Mouse (Mus musculus) right cerebral cortex, postnatal 36 days (tissue): ENCODE results near the gene Grik4.

Experiments used
- DNase-seq, 2 experiments: peaks; one replicate each; pipeline ENCODE4 v3.0.0; 2022; ENCODE audit warnings: low spot score in 2 of 2, mixed read lengths in 1 of 2

The Grik4 gene

GRCm38 (mm10) chr9:42859959-42860794, 84.1 kb downstream of the Grik4 start:
- DNase-seq = no peak

- no peak for DNase-seq
Measured at GRCm38 (mm10) chr9:42858998-42859690, 85.1 kb downstream of the Grik4 start.

GRCm38 (mm10) chr9:42858576-42858975, 85.7 kb downstream of the Grik4 start:
- no peak for DNase-seq

GRCm38 (mm10) chr9:42857756-42858155, 86.5 kb downstream of the Grik4 start:
- no peak for DNase-seq

GRCm38 (mm10) chr9:42853077-42853476, 91.2 kb downstream of the Grik4 start:
- DNase-seq = no peak

- no peak for DNase-seq
Measured at GRCm38 (mm10) chr9:42850063-42850462, 94.2 kb downstream of the Grik4 start.

- DNase-seq = no peak
Measured at GRCm38 (mm10) chr9:42848061-42848460, 96.2 kb downstream of the Grik4 start.

GRCm38 (mm10) chr9:42846676-42847425, 97.4 kb downstream of the Grik4 start:
- peak; percentile 25 to 36 for DNase-seq

- DNase-seq = no peak
Measured at GRCm38 (mm10) chr9:42846139-42846538, 98.2 kb downstream of the Grik4 start.

GRCm38 (mm10) chr9:42844301-42844700, 100.0 kb downstream of the Grik4 start:
- DNase-seq = no peak

- no peak for DNase-seq
Measured at GRCm38 (mm10) chr9:42838299-42838698, 106.0 kb downstream of the Grik4 start.

- DNase-seq = no peak
Measured at GRCm38 (mm10) chr9:42837498-42837897, 106.8 kb downstream of the Grik4 start.

GRCm38 (mm10) chr9:42831558-42831957, 112.7 kb downstream of the Grik4 start:
- no peak for DNase-seq

GRCm38 (mm10) chr9:42819247-42819646, 125.0 kb downstream of the Grik4 start:
- DNase-seq = no peak

GRCm38 (mm10) chr9:42816815-42817214, 127.5 kb downstream of the Grik4 start:
- DNase-seq = no peak

- DNase-seq = no peak
Measured at GRCm38 (mm10) chr9:42809146-42809545, 135.1 kb downstream of the Grik4 start.

- DNase-seq = no peak
Measured at GRCm38 (mm10) chr9:42808394-42808793, 135.9 kb downstream of the Grik4 start.

- DNase-seq = no peak
Measured at GRCm38 (mm10) chr9:42803061-42803491, 141.2 kb downstream of the Grik4 start.

GRCm38 (mm10) chr9:42801929-42802328, 142.4 kb downstream of the Grik4 start:
- DNase-seq = peak; percentile 47 to 51

GRCm38 (mm10) chr9:42800138-42800537, 144.2 kb downstream of the Grik4 start:
- no peak for DNase-seq

- DNase-seq = no peak
Measured at GRCm38 (mm10) chr9:42799694-42800093, 144.6 kb downstream of the Grik4 start.

GRCm38 (mm10) chr9:42799242-42799641, 145.1 kb downstream of the Grik4 start:
- DNase-seq = no peak
